Mouse (Mus musculus): Measurements from ENCODE around the gene Dlgap4. TPM values are rescaled to one million over a fixed set of nuclear protein-coding genes. Genes with fewer than 3 reads are reported as not detected.

Dlgap4 gene
- polyA plus RNA-seq, 1 experiment, result 337 TPM

DNA sequence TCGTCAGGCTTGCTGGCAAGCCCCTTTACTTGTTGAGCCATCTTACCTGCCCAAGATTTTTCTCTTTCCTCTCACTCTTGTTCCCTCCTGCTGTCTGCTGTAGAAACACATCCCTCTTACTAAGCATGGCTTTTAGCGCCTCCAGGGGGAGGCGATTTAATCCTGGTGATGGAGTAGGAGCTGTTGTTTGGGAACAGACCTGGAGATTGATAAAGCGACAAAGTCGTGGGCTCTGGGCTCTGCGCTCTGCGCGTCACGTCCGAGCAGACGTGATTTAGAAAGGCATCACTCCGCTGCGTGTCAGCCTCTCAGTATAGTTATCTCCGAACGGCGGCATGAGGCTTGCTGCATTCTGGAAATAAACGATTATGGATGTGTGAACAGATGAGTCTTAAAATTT lies 14.4 kb downstream of the Dlgap4 start:
- Histone ChIP-seq H3K36me3 (replicated peaks; ENCODE audit: low read length) (no peaks in the 10 kb centered on the region), H3K4me1 (peaks cover 7% of the 10 kb centered on the region)

DNA sequence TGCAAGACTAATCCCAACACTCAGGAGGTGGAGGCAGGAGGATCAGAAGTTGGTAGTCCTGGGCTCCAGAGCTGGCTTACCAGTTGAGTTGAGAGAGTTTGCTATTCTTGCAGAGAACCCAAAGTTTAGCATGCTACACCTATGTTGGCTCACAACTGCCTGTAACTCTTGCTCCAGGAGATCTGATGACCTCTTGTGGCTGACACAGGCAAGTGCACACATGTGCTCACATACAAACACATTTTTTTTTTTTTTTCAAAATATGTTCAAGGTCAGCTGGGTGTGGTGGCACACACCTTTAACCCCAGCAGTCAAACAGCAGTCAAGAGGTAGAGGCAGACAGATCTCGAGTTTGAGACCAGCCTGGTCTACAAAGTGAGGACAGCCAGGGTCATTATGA lies 16.8 kb downstream of the Dlgap4 start:
- Histone ChIP-seq H3K27me3 (replicated peaks) (peaks cover 37% of the 10 kb centered on the region), H3K36me3 (replicated peaks; ENCODE audit: low read length) (no peaks in the 10 kb centered on the region), H3K4me3 (replicated peaks) (no peak overlapping the region), H3K9me3 (peaks cover 14% of the 10 kb centered on the region), H3K4me1 (peaks cover 7% of the 10 kb centered on the region)
- no peak for TF ChIP-seq FLI1 (IDR thresholded peaks at IDR 0.05; ENCODE audit: low read length)
- no peak for TF ChIP-seq GATA1 (IDR thresholded peaks at IDR 0.05; ENCODE audit: borderline replicate concordance, low read length)

More for the DNA sequence above, 14.4 kb downstream of the Dlgap4 start:
- Histone ChIP-seq H3K27me3 (replicated peaks) (peaks cover 50% of the 10 kb centered on the region), H3K9me3 (peaks cover 14% of the 10 kb centered on the region), H3K4me3 (replicated peaks) (no peak overlapping the region)
- TF ChIP-seq FLI1 (IDR thresholded peaks at IDR 0.05; ENCODE audit: low read length) (no peak), GATA1 (IDR thresholded peaks at IDR 0.05; ENCODE audit: borderline replicate concordance, low read length) (no peak)

DNA sequence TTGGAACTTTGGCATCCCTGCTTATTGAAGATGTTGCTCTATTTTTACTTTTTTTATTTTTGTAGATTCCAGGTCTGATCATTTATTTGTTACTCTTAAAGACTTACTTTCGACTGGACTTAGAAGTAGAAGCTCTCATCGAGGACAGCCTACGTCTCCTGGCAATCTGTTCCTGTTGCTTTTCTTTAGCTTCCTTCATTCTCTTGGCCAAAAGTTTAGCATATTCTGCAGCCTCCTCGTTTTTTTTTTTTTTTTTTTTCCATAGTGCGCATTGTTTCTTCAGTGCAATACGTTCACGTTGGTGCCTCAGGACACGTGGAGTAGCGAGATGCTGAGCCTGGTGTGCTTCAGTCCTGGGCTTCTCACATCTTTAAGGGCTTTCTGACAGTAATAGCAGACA lies 19.2 kb downstream of the Dlgap4 start:
- no peak for TF ChIP-seq GATA1 (IDR thresholded peaks at IDR 0.05; ENCODE audit: borderline replicate concordance, low read length)
- no peak for TF ChIP-seq FLI1 (IDR thresholded peaks at IDR 0.05; ENCODE audit: low read length)
- Histone ChIP-seq H3K4me3 (replicated peaks) (no peak overlapping the region), H3K9me3 (peaks cover 14% of the 10 kb centered on the region), H3K4me1 (no peaks in the 10 kb centered on the region), H3K27me3 (replicated peaks) (peaks cover 29% of the 10 kb centered on the region), H3K36me3 (replicated peaks; ENCODE audit: low read length) (no peaks in the 10 kb centered on the region)

DNA sequence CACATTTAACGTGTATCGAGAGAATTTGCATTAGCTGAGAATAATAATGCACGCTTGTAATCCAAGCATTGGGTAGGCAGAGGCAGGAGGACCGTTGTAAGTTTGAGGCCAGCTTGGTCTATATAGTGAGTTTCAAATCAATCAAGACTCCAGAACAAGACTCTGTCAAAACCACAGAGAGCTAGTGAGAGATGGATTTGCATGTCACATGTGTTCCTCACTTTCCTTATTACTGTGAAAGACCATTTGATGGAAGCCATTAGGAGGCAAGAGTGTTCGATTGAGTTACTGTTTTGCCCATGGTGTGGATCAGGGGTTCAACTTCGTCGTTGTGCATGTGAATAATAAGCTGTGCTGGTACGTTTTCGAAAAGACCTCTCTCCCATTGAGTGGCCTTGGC lies 21.6 kb downstream of the Dlgap4 start:
- TF ChIP-seq GATA1 (IDR thresholded peaks at IDR 0.05; ENCODE audit: borderline replicate concordance, low read length) (no peak), FLI1 (IDR thresholded peaks at IDR 0.05; ENCODE audit: low read length) (no peak)
- peaks cover 26% of the 10 kb centered on the region for H3K27me3 ChIP-seq (replicated peaks)
- no peaks in the 10 kb centered on the region for H3K36me3 ChIP-seq (replicated peaks; ENCODE audit: low read length)
- H3K4me3 ChIP-seq (replicated peaks), result no peak overlapping the region
- H3K9me3 ChIP-seq, result peaks cover 10% of the 10 kb centered on the region
- no peaks in the 10 kb centered on the region for H3K4me1 ChIP-seq

DNA sequence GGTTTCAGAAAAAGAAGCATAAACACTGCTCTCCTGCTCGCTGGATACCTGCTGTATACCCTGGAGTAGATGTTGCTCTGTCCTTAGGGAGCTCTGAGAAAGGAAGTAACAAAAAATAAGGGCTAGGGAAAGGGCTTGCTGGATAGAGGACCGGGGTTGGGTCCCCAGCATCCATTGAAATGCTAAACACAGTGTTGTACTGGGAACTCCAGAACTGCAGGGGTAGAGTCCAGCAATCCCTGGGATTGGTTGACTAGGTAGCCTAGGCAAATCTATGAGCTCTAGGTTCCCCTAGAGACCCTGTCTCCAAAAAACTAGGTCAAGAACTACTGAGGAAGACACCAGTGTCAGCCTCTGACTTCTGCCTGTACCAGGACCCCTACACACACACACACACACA lies 27.6 kb downstream of the Dlgap4 start:
- TF ChIP-seq FLI1 (IDR thresholded peaks at IDR 0.05; ENCODE audit: low read length) (no peak), GATA1 (IDR thresholded peaks at IDR 0.05; ENCODE audit: borderline replicate concordance, low read length) (no peak)
- peaks cover 60% of the 10 kb centered on the region for H3K27me3 ChIP-seq (replicated peaks)
- no peaks in the 10 kb centered on the region for H3K36me3 ChIP-seq (replicated peaks; ENCODE audit: low read length)
- no peak overlapping the region for H3K4me3 ChIP-seq (replicated peaks)
- peaks cover 14% of the 10 kb centered on the region for H3K9me3 ChIP-seq
- H3K4me1 ChIP-seq, result no peaks in the 10 kb centered on the region

DNA sequence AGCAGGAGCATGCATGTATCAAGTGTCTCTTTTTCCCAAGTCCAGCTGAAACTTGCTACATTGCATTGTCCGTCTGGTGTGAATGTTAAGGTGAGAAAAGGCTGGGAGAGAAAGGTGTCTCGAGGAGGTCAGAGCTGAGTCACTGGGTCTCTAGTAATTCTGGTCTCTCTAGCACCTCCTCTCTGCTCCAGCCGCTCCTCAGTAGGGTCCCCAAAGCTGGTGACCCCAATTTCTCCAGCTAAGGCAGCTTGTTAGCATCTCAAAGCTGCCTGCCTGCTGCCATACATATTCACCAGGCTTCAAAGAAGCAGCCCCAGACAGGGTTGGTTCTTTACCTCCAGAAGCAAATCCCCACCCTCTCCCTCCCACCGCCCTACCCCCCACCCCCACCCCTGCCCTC lies 29.4 kb downstream of the Dlgap4 start:
- Histone ChIP-seq H3K9me3 (peaks cover 14% of the 10 kb centered on the region), H3K4me3 (replicated peaks) (no peak overlapping the region), H3K36me3 (replicated peaks; ENCODE audit: low read length) (no peaks in the 10 kb centered on the region), H3K4me1 (no peaks in the 10 kb centered on the region), H3K27me3 (replicated peaks) (peaks cover 70% of the 10 kb centered on the region)
- no peak for TF ChIP-seq FLI1 (IDR thresholded peaks at IDR 0.05; ENCODE audit: low read length)
- no peak for TF ChIP-seq GATA1 (IDR thresholded peaks at IDR 0.05; ENCODE audit: borderline replicate concordance, low read length)

DNA sequence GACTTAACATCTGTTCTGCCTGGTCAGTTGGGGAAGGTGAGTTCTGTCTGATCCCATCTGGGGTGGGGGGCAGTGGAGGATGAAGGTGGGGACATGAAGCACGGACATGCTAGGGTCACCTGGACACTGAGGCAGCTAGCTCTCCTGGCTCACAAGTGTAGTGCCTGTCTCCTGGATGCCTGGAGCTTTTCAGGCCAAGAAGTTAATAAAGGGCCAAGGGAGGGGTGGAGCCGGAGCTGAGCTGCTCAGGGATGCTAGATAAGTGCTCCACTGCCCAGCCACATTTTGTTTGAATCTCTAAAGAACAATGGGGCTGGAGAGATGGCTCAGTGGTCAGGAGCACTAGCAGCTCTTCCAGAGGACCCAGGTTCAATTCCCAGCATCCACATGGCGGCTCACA lies 29.9 kb downstream of the Dlgap4 start:
- Histone ChIP-seq H3K36me3 (replicated peaks; ENCODE audit: low read length) (no peaks in the 10 kb centered on the region), H3K27me3 (replicated peaks) (peaks cover 75% of the 10 kb centered on the region), H3K4me1 (no peaks in the 10 kb centered on the region), H3K9me3 (peaks cover 14% of the 10 kb centered on the region), H3K4me3 (replicated peaks) (no peak overlapping the region)
- TF ChIP-seq GATA1 (IDR thresholded peaks at IDR 0.05; ENCODE audit: borderline replicate concordance, low read length), result no peak
- no peak for TF ChIP-seq FLI1 (IDR thresholded peaks at IDR 0.05; ENCODE audit: low read length)

DNA sequence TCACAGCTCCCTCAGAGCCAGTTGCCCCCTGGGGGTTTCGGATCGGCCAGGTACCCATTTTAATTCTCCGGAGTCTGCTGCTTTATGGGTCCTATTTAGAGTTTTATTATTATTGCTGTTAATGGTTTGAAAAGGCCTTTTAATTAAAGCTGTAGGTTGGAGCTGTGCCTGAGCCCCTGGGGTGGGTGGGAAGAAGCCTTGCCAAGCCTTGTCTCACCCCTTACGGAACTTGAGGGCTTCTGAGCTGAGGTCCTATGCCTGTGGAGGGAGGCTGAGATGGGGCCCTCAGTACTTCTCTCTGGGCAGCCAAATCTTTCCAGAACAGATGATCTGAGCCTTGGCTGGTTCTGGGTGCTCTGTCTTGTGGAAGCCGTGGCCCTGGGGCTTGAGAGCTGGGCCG lies 31.6 kb downstream of the Dlgap4 start:
- H3K36me3 ChIP-seq (replicated peaks; ENCODE audit: low read length), result no peaks in the 10 kb centered on the region
- H3K4me3 ChIP-seq (replicated peaks), result no peak overlapping the region
- H3K9me3 ChIP-seq, result peaks cover 14% of the 10 kb centered on the region
- TF ChIP-seq GATA1 (IDR thresholded peaks at IDR 0.05; ENCODE audit: borderline replicate concordance, low read length) (no peak), FLI1 (IDR thresholded peaks at IDR 0.05; ENCODE audit: low read length) (no peak)
- peaks cover 86% of the 10 kb centered on the region for H3K27me3 ChIP-seq (replicated peaks)
- H3K4me1 ChIP-seq, result no peaks in the 10 kb centered on the region

DNA sequence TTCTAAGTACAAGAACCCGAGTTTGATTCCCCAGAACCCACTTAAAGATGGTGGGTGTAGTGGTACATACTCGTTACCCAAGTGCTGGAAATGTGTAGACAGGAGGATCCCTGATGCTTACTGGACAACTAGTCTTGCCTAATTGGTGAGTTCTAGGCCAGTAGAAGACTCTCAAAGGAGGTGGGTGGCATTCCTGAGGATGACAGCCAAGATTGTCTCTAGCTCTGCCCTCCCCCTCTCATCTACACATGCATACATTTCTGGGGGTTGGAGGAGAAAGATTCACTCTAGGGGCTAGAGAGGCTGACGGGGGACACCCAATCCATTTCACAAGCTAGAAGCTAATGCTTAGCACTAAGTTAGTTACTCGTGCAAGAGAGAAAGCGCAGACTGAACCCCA lies 33.4 kb downstream of the Dlgap4 start:
- TF ChIP-seq FLI1 (IDR thresholded peaks at IDR 0.05; ENCODE audit: low read length), result no peak
- TF ChIP-seq GATA1 (IDR thresholded peaks at IDR 0.05; ENCODE audit: borderline replicate concordance, low read length), result no peak
- H3K27me3 ChIP-seq (replicated peaks), result peaks cover 92% of the 10 kb centered on the region

DNA sequence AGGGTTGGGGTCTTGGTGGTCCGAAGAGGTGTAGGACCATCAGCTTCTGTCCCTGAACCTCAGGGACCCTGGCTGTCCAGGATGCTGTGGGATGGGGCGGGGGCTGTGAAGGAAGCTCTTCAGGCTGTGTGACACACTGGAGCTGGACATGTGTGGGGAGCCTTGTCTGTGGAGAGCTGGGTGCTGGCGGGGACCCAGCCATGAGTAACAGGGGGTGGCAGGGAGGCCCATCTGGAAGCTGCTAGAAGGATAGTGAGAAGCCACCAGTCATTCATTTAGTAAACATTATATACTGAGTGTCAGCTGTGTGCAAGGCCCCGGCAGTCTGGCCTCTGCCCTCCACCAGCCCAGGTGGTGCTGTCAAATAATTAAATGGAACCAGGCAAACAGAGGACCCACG lies 34.5 kb downstream of the Dlgap4 start:
- no peak for TF ChIP-seq GATA1 (IDR thresholded peaks at IDR 0.05; ENCODE audit: borderline replicate concordance, low read length)
- TF ChIP-seq FLI1 (IDR thresholded peaks at IDR 0.05; ENCODE audit: low read length), result no peak
- Histone ChIP-seq H3K27me3 (replicated peaks) (peaks cover 90% of the 10 kb centered on the region), H3K4me3 (replicated peaks) (no peak overlapping the region), H3K36me3 (replicated peaks; ENCODE audit: low read length) (no peaks in the 10 kb centered on the region), H3K9me3 (no peaks in the 10 kb centered on the region), H3K4me1 (no peaks in the 10 kb centered on the region)

More for the DNA sequence above, 33.4 kb downstream of the Dlgap4 start:
- H3K4me3 ChIP-seq (replicated peaks), result no peak overlapping the region
- H3K4me1 ChIP-seq, result no peaks in the 10 kb centered on the region
- peaks cover 11% of the 10 kb centered on the region for H3K9me3 ChIP-seq
- H3K36me3 ChIP-seq (replicated peaks; ENCODE audit: low read length), result no peaks in the 10 kb centered on the region

DNA sequence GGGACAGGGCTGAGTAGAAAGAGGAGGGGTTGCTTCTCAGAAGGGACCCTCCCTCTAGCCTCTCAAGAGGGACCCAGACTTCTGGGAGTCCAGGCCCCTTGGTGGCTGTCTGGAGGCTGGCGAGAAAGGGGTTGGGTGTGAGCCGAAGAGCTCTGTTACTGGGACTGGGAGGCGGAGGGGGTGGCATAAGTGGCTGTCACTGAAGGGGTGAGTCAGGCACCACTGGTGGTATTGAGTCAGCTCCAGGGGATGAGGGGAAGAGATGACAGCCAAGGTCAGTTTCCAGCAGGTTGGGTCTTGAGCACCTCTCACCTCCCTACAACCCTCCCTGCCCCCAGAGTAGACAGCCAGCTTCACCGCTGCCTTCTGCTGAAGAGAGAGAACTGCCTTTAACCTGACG lies 35.9 kb downstream of the Dlgap4 start:
- TF ChIP-seq GATA1 (IDR thresholded peaks at IDR 0.05; ENCODE audit: borderline replicate concordance, low read length) (no peak), FLI1 (IDR thresholded peaks at IDR 0.05; ENCODE audit: low read length) (no peak)
- H3K4me1 ChIP-seq, result no peaks in the 10 kb centered on the region
- peaks cover 92% of the 10 kb centered on the region for H3K27me3 ChIP-seq (replicated peaks)

More for the DNA sequence above, 35.9 kb downstream of the Dlgap4 start:
- no peak overlapping the region for H3K4me3 ChIP-seq (replicated peaks)
- H3K9me3 ChIP-seq, result no peaks in the 10 kb centered on the region
- no peaks in the 10 kb centered on the region for H3K36me3 ChIP-seq (replicated peaks; ENCODE audit: low read length)
